Mouse (Mus musculus) right cerebral cortex, postnatal 14 days (tissue): ENCODE results near the gene Scube2.

Experiments
- DNase-seq: peaks from one replicate; pipeline ENCODE4 v3.0.0; 2022

Gene Scube2

GRCm38 (mm10) chr7:109849750-109850434 is 15.6 kb downstream of the Scube2 start:
- no peak for DNase-seq

GRCm38 (mm10) chr7:109848867-109849733 is 16.4 kb downstream of the Scube2 start:
- no peak for DNase-seq

- DNase-seq = no peak
Observed at GRCm38 (mm10) chr7:109844100-109844499, 21.4 kb downstream of the Scube2 start.

GRCm38 (mm10) chr7:109841618-109842418 is 23.7 kb downstream of the Scube2 start:
- peak; percentile 65 for DNase-seq

- no peak for DNase-seq
Observed at GRCm38 (mm10) chr7:109841031-109841430, 24.4 kb downstream of the Scube2 start.

- no peak for DNase-seq
Observed at GRCm38 (mm10) chr7:109838613-109839012, 26.9 kb downstream of the Scube2 start.

GRCm38 (mm10) chr7:109837651-109838050 is 27.8 kb downstream of the Scube2 start:
- no peak for DNase-seq

GRCm38 (mm10) chr7:109834894-109835293 is 30.6 kb downstream of the Scube2 start:
- DNase-seq = no peak

- no peak for DNase-seq
Observed at GRCm38 (mm10) chr7:109831376-109831775, 34.1 kb downstream of the Scube2 start.

- no peak for DNase-seq
Observed at GRCm38 (mm10) chr7:109826911-109827310, 38.6 kb downstream of the Scube2 start.

- DNase-seq = no peak
Observed at GRCm38 (mm10) chr7:109825293-109825692, 40.2 kb downstream of the Scube2 start.

GRCm38 (mm10) chr7:109818600-109818999 is 46.9 kb downstream of the Scube2 start:
- DNase-seq = no peak

GRCm38 (mm10) chr7:109817954-109818353 is 47.5 kb downstream of the Scube2 start:
- no peak for DNase-seq

- no peak for DNase-seq
Observed at GRCm38 (mm10) chr7:109813330-109814140, 51.9 kb downstream of the Scube2 start.

- DNase-seq = no peak
Observed at GRCm38 (mm10) chr7:109807616-109808485, 57.6 kb downstream of the Scube2 start.

- DNase-seq = peak; percentile 20
Observed at GRCm38 (mm10) chr7:109804843-109805242, 60.6 kb downstream of the Scube2 start.

GRCm38 (mm10) chr7:109804355-109804754 is 61.1 kb downstream of the Scube2 start:
- DNase-seq = no peak

GRCm38 (mm10) chr7:109803516-109803915 is 62.0 kb downstream of the Scube2 start:
- no peak for DNase-seq

- no peak for DNase-seq
Observed at GRCm38 (mm10) chr7:109800626-109801025, 64.9 kb downstream of the Scube2 start.

GRCm38 (mm10) chr7:109799168-109799567 is 66.3 kb downstream of the Scube2 start:
- no peak for DNase-seq

GRCm38 (mm10) chr7:109795564-109795963 is 69.9 kb downstream of the Scube2 start:
- DNase-seq = no peak
